Mouse (Mus musculus) embryo, embryonic 10 days (tissue): ENCODE results near the gene Paf1.
A peak's percentile ranks its signal among the peaks of the same experiment; 100 is the strongest.

Experiments used
- DNase-seq: peaks from one replicate; pipeline ENCODE4 v3.0.0-alpha.2; 2015; ENCODE audit warnings: low spot score

Paf1 gene

DNA sequence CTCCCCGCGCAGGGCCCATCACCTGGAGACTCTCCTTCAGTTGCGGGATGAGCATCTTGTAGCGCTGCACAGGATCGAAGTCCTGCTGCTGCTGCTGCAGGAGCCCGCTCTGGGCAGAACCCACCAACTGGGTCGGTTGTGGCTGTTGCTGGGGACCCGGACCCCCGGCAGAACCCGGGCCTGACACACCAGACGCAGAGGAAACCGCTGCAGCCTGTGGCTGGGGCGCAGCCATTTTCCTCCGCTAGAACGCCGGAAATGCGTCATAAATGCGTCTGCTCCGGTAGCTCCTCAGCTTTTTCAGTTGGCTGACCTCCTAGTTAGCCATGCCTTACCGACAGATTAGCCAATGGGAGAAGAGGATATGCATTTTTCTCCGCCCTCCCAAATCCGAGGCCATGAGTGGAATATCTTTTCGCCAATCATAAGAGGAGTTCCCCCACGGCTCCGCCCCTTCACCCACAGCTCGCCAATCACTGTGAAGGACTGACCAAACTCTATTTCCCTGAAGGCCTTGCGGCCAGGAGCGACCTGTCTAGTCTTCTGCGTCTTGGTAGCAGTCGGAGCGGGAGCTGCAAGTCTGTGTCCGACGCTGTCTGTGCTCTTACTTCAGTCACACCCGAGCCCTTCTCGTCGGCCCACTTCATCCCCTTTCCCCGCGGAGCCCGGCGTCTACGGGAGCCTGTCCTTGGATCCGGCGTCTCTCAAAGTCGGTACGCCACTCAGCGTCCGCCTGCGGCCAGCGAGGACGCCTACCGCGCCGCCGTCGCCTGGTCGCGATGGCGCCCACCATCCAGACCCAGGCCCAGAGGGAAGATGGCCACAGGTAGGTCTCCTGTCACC lies at the start of gene Paf1, which contains the start of gene Med29:
Gene Paf1, plus strand, starts transcription at position 523 of the 843 bp plus-strand sequence.
Gene Med29, minus strand, starts transcription at position 280 of the 843 bp plus-strand sequence.
- peak; percentile 98 for DNase-seq

DNA sequence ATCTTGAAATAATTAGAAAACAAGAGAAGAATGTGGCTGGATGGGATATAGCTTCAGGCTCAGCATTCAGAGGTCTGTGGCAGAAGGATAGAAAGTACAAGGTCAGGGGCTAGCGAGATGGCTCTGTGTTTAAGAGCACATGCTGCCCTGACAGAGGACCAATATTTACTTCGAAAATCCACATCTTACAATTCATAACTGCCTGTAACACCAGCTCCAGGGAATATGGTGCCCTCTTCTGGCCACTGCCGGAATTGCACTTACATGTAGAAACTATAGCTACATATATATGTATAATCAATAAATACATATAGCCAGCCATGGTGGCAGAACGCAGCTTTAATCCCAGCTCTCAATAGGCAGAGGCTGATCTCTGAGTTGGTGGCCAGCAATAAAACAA lies 48.1 kb upstream of the Paf1 start:
- peak; percentile 82 for DNase-seq

DNA sequence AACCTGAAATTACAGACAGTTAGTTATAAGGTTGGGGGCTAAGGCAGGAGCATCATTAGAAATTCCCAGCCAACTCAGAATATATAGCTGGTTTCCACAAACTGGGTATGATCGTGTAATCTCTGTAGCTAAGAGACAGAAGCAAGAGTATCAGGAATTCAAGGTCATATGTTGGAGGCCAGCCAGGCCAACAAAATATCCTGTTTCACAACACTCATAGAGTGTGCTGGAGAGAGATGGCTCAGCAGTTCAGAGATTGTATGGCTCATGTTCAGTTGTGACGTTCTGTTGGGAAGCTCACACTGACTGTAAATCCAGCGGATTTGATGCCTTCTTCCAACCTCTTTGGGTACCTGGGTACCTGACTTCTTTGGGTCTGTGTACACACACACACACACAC lies 45.0 kb upstream of the Paf1 start:
- DNase-seq, result no peak

GRCm38 (mm10) chr7:28348601-28349000 lies 44.1 kb upstream of the Paf1 start:
- DNase-seq, result peak; percentile 35

DNA sequence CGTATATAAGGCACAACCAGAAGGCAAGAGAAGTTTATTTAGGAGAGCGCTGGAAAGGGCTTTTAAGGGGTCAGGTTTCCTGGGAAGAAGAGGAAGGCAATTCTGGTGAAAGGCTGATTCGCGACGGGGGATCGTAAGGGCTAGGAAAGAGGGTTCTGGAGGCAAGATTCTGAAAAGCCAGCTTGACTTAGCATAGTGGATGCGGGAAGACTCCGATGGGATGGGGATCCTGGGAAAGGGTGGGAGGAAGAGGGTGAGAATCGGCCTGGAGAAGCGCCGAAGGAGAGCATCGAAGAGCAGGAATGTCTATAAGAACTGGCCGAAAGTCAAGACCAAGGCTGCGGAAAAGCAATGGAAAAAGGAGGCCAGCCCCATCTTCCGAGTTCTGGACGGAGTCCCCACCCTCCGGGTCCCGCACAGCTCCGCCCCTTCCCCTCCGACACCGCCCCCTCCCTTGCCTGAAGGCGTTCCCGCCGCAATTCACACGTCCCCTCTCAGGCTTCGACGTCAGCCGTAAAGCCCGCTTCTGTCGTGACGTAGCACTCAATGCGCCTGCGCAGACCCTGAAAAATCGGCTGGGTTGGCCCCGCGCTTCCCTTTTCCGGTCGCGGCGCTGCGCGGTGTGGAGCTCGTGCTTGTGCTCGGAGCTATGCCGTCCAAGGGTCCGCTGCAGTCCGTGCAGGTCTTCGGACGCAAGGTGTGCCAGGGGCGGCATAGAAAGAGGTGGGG lies 42.4 kb upstream of the Paf1 start, which contains the start of gene Rps16:
Gene Rps16, plus strand, starts transcription at position 498 of the 729 bp plus-strand sequence.
- DNase-seq, result peak; percentile 99

DNA sequence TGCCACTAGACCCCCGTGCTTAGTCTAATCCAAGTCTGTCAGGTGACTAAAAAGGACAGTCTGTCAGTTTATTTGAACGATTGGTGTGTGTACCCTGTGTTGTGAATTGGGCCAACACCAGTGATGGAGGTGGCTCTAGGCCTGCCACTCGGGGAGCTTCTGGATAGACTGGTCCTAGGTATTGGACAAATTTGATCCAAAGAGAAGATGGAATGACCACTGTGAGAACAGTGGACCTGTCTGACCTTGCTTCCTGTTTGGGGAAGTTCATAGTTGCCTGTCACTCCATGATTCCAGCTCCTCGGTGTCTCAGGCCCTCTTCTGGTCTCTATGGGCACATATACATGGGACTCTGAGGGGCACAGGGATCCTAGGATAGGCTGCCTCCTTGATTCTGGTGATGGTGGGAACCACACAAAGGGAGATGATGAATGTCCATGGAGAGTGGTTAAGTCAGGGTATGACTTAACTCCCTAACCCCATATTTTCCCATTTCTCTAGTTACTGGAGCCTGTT lies 41.0 kb upstream of the Paf1 start:
- no peak for DNase-seq

DNA sequence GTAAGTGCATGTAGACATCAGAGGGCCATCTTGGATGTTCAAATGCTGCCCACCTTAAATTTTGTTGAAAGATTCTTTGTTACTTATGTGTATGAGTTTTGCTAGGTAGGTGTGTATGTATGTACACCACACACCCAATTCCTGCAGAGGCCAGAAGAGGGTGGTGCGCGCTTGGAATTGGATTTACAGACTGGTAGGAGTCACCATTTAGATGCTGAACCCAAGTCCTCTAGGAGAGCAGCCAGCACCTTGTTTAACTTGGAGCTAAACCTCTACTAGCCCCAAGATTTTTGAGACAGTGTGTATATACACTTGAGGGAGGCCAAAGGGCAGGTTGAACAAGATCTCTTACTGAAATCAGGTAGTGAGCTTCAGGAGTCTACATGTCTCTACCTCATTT lies 39.5 kb upstream of the Paf1 start:
- no peak for DNase-seq

DNA sequence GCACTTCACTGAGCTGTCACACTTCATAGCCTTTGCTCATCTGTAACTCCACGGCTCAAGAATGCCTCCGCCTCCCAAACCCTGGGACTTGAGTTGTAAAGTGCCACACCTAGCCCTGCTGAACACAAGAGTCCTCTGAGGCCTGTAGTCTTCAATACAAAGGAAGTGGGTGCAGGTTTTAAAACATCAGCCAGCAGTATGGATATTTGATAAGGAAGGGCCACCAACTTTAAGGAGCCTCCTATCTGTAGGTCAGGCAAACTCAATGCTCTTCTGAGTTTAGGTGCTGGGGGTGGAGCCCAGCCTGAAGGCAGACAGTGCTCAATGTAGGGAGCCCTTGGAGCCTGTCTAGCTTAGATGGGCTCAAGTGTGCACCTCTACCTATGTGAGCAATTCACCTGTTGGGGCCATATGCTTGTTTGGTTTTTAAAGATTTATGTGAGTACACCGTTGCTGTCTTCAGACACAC lies 38.6 kb upstream of the Paf1 start:
- no peak for DNase-seq

DNA sequence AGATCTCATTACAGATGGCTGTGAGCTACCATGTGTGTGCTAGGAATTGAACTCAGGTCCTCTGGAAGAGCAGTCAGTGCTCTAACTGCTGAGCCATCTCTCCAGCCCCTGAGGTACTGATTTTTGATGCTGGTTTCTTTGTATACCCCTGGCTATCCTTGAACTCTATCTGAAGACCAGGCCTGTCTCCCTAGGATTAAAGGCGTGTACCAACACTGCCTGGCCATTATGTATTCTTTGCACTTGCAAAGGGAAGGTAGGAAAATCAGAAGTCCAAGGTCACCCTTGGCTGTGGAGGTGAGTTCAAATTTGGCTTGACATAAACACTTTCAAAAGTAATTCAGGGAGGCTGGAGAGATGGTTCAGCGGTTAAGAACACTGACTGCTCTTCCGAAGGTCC lies 38.2 kb upstream of the Paf1 start:
- DNase-seq, result no peak

- no peak for DNase-seq
Measured at GRCm38 (mm10) chr7:28355221-28355620, 37.5 kb upstream of the Paf1 start.

DNA sequence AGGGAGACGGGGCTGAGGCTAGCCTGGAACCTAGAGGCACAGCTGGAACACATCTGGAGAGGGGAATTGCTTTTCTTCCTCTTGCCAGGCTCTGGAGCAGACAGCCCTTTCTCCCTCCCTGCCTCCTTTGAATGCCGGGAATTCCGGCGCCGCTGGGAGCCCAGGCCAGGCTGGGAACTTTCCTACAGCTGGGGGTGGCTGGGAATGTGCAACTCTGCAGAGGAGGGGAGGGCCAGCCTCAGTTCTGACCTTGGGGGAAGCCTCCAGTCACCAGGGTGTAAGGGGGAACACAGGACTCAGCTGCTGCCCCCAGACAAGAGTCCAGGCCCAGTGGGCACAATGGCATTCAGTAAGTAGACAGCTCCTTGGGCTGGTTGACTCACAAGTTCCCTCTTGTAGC lies 35.8 kb upstream of the Paf1 start:
- DNase-seq, result peak; percentile 68

DNA sequence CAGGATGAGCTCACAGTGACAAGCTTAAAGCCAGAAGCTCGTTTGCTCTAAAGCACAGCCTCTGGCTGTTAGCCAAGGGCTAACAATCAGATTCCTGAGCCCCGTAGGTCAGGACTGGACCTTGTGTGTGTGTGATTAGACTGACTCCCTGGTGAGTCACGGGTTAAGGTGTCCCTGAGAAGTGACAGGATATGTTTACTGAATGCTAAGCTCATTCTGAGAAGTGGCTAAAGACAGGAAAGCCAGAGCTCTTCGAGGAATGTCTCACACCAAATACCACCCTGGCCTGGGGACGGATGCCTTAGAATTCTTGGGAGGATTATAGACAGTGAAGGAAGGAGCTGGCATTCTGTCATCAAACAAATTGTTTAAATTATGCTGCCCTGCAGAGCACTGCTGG lies 34.8 kb upstream of the Paf1 start:
- peak; percentile 55 for DNase-seq

DNA sequence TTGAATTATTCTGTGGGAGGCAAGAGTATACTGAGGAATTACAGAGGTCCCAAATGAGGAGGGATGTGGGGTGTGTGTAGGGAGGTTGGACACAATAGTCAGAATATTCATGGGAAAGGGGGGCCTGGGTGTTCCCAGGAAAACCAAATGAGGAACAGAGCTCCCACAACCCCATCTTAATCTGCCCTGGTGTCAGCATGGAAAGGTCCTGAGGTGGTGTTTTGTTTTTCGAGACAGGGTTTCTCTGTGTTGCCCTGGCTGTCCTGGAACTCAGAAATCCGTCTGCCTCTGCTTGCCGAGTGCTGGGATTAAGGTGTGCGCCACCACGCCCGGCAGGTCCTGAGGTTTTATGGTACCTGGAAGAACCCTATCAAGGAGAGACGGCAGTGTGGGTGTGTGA lies 34.3 kb upstream of the Paf1 start:
- no peak for DNase-seq

DNA sequence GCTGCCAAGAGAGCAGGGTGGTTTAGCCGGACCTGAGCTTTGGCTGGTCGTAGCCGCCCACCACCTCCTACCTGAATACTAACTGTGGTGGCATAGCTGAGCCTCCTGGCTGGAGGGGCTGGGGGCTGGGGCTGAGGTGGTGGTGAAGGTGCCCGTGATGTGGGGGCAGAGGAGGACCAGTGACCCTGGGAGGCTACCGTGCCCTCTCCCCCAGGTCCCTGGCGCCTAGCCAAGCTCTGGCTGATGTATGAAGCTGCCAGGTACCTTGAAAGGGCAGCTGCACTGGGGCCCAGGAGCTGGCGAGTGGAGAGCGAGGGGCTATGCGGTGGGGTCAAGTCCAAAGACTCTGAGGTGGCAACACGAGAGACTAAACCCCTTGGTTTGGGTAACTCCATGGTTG lies 32.9 kb upstream of the Paf1 start:
- DNase-seq, result no peak

GRCm38 (mm10) chr7:28360291-28360690 lies 32.5 kb upstream of the Paf1 start:
- DNase-seq, result no peak

DNA sequence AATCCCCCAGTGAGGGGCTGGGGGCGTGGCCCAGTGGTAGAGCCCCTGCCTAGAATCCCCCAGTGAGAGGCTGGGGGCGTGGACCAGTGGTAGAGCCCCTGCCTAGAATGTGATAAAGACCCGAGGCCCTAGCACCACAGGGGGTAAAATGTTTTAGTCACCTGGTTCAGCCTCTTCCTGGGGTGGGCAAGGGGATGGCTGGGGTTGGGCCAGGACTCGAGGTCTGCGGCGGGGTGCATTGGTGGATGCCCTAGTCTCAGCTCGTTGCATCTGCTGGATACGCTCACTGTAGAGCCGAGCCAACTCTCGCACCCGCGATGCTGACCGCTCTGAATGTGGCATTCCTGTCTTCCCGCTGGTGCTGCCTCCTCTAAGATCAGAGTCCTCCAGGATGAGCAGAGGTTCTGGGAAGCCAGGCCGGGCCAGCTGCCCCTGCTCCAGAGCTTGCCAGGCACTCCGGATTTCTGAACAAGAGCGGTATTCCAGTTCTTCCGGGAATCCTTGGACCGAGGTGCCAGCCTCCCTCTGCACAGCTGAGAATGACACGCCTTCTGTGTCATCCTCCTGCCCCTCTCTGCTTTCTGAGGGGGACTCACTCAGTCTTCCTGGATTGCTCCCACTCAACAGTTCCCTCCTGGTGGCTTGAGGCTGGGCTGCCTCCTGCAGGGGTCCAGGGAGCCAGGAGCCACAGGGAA lies 31.0 kb upstream of the Paf1 start:
- DNase-seq, result no peak

DNA sequence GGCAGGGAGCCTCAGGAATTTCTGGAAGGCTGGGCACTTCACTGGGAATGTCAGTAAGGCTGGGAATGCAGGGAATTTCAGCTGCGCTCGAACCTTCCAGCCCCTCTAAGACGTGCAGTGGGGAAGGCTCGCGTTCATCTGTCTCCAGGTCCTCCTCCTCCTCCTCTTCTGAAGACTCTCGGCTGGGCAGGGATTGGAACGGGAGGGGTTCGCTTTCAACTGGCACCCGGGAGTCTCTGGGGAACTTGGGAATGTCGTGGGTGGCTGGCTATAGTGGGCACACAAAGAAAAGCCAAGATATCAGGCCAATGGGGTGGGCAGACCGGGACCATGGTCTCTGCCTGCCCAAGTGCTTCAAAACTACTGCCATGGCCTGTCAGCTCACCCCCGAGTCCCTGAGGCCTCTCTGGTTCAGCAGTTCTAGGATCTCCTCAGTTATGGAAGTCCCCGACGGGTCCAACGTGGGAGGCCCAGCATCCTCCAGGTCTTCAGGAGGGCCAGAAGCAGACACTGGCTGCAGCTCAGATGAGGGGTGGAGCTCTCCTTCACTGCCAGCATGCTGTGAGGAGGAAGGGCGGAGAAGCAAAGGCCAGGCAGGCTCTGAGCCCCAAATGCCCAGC lies 30.2 kb upstream of the Paf1 start:
- no peak for DNase-seq

DNA sequence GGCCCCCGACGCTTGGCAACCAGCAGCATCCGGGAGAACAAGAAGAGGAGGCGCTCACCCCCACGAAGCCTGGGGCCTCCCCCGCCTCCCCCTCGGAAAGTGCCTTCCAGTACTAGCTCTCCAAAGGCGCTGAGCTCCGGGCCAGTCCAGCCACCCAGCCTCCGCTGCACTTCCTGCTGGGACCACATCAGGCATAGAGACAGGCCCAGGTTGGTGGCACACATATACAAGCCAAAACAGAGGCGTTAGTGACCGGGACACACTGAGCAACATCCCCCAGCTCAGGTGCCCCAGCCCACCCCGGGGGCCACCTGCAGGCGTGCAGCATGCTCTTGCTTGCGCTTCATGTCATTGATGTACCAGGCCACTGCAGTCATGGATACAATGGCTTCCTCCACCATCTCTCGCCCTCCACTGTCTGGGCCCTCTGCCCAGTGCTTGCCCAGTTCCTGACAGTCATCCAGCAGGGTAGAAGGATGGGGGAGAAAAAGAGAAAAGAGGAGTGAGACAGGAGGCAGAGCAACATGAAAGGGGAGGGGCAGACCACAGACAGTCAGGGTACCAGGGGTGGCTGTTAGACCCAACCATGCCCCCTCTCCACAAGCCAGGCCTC lies 25.0 kb upstream of the Paf1 start:
- no peak for DNase-seq

DNA sequence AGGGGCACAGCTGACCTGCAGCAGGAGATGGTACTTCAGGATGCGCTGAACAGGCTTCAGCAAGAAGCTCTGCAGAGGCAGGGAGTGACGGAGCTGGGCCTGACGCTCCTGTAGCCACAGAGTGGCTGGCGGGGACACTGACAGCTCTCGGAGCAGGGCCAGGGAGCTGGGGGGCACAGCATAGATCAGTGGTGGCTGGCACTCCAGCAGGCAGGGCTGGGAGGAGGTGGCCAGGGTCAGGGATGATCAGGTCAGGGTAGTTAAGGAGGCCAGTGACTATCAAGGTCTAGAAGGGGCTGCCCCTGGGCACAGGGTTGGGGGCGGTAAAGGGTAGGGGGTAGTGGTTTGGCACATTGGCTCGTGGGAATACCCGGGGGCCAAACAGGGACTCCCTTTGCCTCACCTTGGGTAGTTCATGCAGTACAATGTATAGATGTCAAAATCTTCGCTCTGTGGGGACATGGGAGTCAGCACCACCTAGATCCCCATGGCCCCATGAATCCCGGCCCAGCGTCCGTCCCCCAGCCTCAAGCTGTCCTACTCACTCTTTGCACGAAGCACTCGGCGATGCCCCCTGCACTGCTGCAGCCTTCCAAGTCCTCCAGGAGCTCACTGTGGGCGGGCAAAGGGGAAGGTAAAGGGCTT lies 24.4 kb upstream of the Paf1 start:
- no peak for DNase-seq

- no peak for DNase-seq
Measured at GRCm38 (mm10) chr7:28370051-28370450, 22.7 kb upstream of the Paf1 start.

- DNase-seq, result no peak
Measured at GRCm38 (mm10) chr7:28370977-28371513, 21.7 kb upstream of the Paf1 start.
